Mouse (Mus musculus) CH12.LX (cell line): ENCODE data around the gene Fam129c. TPM values are rescaled to one million over a fixed set of nuclear protein-coding genes. Genes with fewer than 3 reads are reported as not detected.

Source experiments
- DNase-seq: peaks from one replicate; pipeline ENCODE4 v3.0.0-alpha.2; 2013; ENCODE audit errors: extremely low read depth
- H3K27ac ChIP-seq: 2 replicates; pipeline ENCODE4 v1.5.1; 2012; ENCODE audit warnings: low read depth, mild to moderate bottlenecking, control low read depth, moderate library complexity; ENCODE audit not compliant: insufficient read depth
- H3K27me3 ChIP-seq: replicated peaks from 2 replicates; pipeline ENCODE3; 2012; ENCODE audit warnings: inconsistent platforms
- H3K36me3 ChIP-seq, 2 experiments: replicated peaks in 1 of 2; 2 replicates each; pipeline versions ENCODE3 to v1.6.1; 2012; ENCODE audit warnings: inconsistent platforms in 1 of 2, low read length in 1 of 2, mild to moderate bottlenecking in 1 of 2, mixed read lengths in 1 of 2, moderate library complexity in 1 of 2; ENCODE audit not compliant: control insufficient read depth in 1 of 2, insufficient read depth in 1 of 2
- H3K4me1 ChIP-seq, 2 experiments: 2 replicates each; pipeline ENCODE4 v1.6.1; 2012; ENCODE audit warnings: inconsistent platforms in 1 of 2, moderate library complexity in 1 of 2; ENCODE audit not compliant: insufficient read depth in 2 of 2, control insufficient read depth in 1 of 2
- H3K4me2 ChIP-seq: 2 replicates; pipeline ENCODE4 v1.6.1; 2012; ENCODE audit warnings: low read depth, mild to moderate bottlenecking, control low read depth; ENCODE audit not compliant: poor library complexity, insufficient read depth, severe bottlenecking
- H3K4me3 ChIP-seq, 3 experiments: fragments of 150-350 bp in 1 of 3; sonication (generic) in 1 of 3; replicated peaks in 1 of 3; 2 replicates each; pipeline versions ENCODE3 to v1.5.1; 2011 to 2012; ENCODE audit warnings: low read depth in 2 of 3, low read length in 2 of 3, mild to moderate bottlenecking in 2 of 3, moderate library complexity in 2 of 3, control low read depth in 1 of 3, improper control_type of control experiment in 1 of 3, inconsistent platforms in 1 of 3, mixed read lengths in 1 of 3; ENCODE audit not compliant: poor library complexity in 1 of 3
- H3K79me2 ChIP-seq: replicated peaks from 2 replicates; pipeline ENCODE4 v1.6.1; 2012; ENCODE audit warnings: mild to moderate bottlenecking, moderate library complexity; ENCODE audit not compliant: control insufficient read depth, poor library complexity, insufficient read depth, severe bottlenecking; ENCODE audit errors: extremely low read depth
- H3K9ac ChIP-seq: 2 replicates; pipeline ENCODE4 v1.6.1; 2012; ENCODE audit warnings: low read depth, mild to moderate bottlenecking, control low read depth, moderate library complexity; ENCODE audit not compliant: insufficient read depth
- H3K9me3 ChIP-seq: replicated peaks from 2 replicates; pipeline ENCODE3; 2012; ENCODE audit warnings: low read length, inconsistent platforms, mixed read lengths
- CHD1 ChIP-seq: IDR thresholded peaks from 2 replicates; pipeline ENCODE4 v1.6.1; 2012; ENCODE audit warnings: low read depth, low read length, improper control_type of control experiment, inconsistent platforms
- CHD2 ChIP-seq: IDR thresholded peaks from 2 replicates; pipeline ENCODE4 v1.6.1; 2011; ENCODE audit warnings: low read length, improper control_type of control experiment
- E2F4 ChIP-seq: IDR thresholded peaks from 2 replicates; pipeline ENCODE4 v1.6.1; 2011; ENCODE audit warnings: low read depth, low read length, improper control_type of control experiment; ENCODE audit not compliant: insufficient replicate concordance
- EP300 ChIP-seq: IDR thresholded peaks from 2 replicates; pipeline ENCODE4 v1.6.1; 2011; ENCODE audit warnings: low read length, improper control_type of control experiment
- ETS1 ChIP-seq: conservative IDR thresholded peaks from 2 replicates; pipeline ENCODE4 v1.6.1; 2012; ENCODE audit warnings: low read depth, mild to moderate bottlenecking, inconsistent platforms, low read length, improper control_type of control experiment, moderate library complexity
- GABPA ChIP-seq: IDR thresholded peaks from 2 replicates; pipeline ENCODE4 v1.6.1; 2012; ENCODE audit warnings: low read depth, low read length, improper control_type of control experiment, inconsistent platforms; ENCODE audit not compliant: insufficient replicate concordance
- HCFC1 ChIP-seq: IDR thresholded peaks from 2 replicates; pipeline ENCODE4 v1.6.1; 2012; ENCODE audit warnings: low read depth, mild to moderate bottlenecking, inconsistent platforms, low read length, improper control_type of control experiment
- IRF4 ChIP-seq: IDR thresholded peaks from 2 replicates; pipeline ENCODE4 v1.6.1; 2014; ENCODE audit warnings: low read depth, mild to moderate bottlenecking, inconsistent platforms, low read length, improper control_type of control experiment
- KAT2A ChIP-seq: IDR thresholded peaks from 2 replicates; pipeline ENCODE4 v1.6.1; 2012; ENCODE audit warnings: low read length, improper control_type of control experiment, inconsistent platforms; ENCODE audit not compliant: insufficient replicate concordance
- MAFK ChIP-seq: IDR thresholded peaks from 2 replicates; pipeline ENCODE4 v1.6.1; 2011; ENCODE audit warnings: low read length, improper control_type of control experiment; ENCODE audit not compliant: insufficient replicate concordance
- MAX ChIP-seq: IDR thresholded peaks from 2 replicates; pipeline ENCODE4 v1.6.1; 2011; ENCODE audit warnings: low read length, improper control_type of control experiment
- MAZ ChIP-seq: IDR thresholded peaks from 2 replicates; pipeline ENCODE4 v1.6.1; 2012; ENCODE audit warnings: low read depth, mild to moderate bottlenecking, inconsistent platforms, low read length, improper control_type of control experiment, moderate library complexity
- MEF2A ChIP-seq: IDR thresholded peaks from 2 replicates; pipeline ENCODE4 v1.6.1; 2014; ENCODE audit warnings: low read depth, mild to moderate bottlenecking, inconsistent platforms, low read length, improper control_type of control experiment, borderline replicate concordance
- MYC ChIP-seq: IDR thresholded peaks from 2 replicates; pipeline ENCODE4 v1.6.1; 2011; ENCODE audit warnings: low read depth, mild to moderate bottlenecking, improper control_type of control experiment, low read length
- NELFE ChIP-seq: IDR thresholded peaks from 2 replicates; pipeline ENCODE4 v1.6.1; 2011; ENCODE audit warnings: low read depth, low read length, improper control_type of control experiment
- NRF1 ChIP-seq: IDR thresholded peaks from 2 replicates; pipeline ENCODE4 v1.6.1; 2014; ENCODE audit warnings: low read depth, mild to moderate bottlenecking, inconsistent platforms, low read length, improper control_type of control experiment, moderate library complexity
- PAX5 ChIP-seq: IDR thresholded peaks from 2 replicates; pipeline ENCODE4 v1.6.1; 2012; ENCODE audit warnings: low read length, inconsistent platforms, mixed read lengths
- POLR2A ChIP-seq: IDR thresholded peaks from 2 replicates; pipeline ENCODE4 v1.6.1; 2011; ENCODE audit warnings: low read depth, mild to moderate bottlenecking, improper control_type of control experiment, low read length
- RAD21 ChIP-seq: IDR thresholded peaks from 2 replicates; pipeline ENCODE4 v1.6.1; 2011; ENCODE audit warnings: low read depth, mild to moderate bottlenecking, low read length, improper control_type of control experiment, moderate library complexity
- SIN3A ChIP-seq: IDR thresholded peaks from 2 replicates; pipeline ENCODE4 v1.6.1; 2012; ENCODE audit warnings: low read length, improper control_type of control experiment, inconsistent platforms
- SMC3 ChIP-seq: IDR thresholded peaks from 2 replicates; pipeline ENCODE4 v1.6.1; 2011; ENCODE audit warnings: low read depth, low read length, improper control_type of control experiment
- TBP ChIP-seq: conservative IDR thresholded peaks from 2 replicates; pipeline ENCODE4 v1.6.1; 2011; ENCODE audit warnings: low read depth, low read length, improper control_type of control experiment
- TCF12 ChIP-seq: IDR thresholded peaks from 2 replicates; pipeline ENCODE4 v1.6.1; 2014; ENCODE audit warnings: low read depth, mild to moderate bottlenecking, inconsistent platforms, low read length, improper control_type of control experiment
- UBTF ChIP-seq: IDR thresholded peaks from 2 replicates; pipeline ENCODE4 v1.6.1; 2012; ENCODE audit warnings: low read depth, mild to moderate bottlenecking, inconsistent platforms, low read length, improper control_type of control experiment, moderate library complexity
- ZC3H11A ChIP-seq: IDR thresholded peaks from 2 replicates; pipeline ENCODE4 v1.6.1; 2012; ENCODE audit warnings: low read depth, mild to moderate bottlenecking, inconsistent platforms, low read length, improper control_type of control experiment
- ZNF384 ChIP-seq: IDR thresholded peaks from 2 replicates; pipeline ENCODE4 v1.6.1; 2012; ENCODE audit warnings: low read depth, low read length, improper control_type of control experiment, inconsistent platforms
- dilution Hi-C: fragments of 300-500 bp; cut with MboI; formaldehyde crosslinking; loops from 2 replicates; pipeline ENCODE4 v1.14.3; 2020; ENCODE audit warnings: low sequenced_read_pairs; ENCODE audit not compliant: extremely low pct_unique_long_range_greater_than_20kb, extremely low pct_ligation_motif_present
- in situ Hi-C: fragments of 300-500 bp; cut with MboI; formaldehyde crosslinking; loops from 3 replicates; pipeline ENCODE4 v1.14.3; 2019; ENCODE audit warnings: low sequenced_read_pairs, low pct_ligation_motif_present, low pct_unique_long_range_greater_than_20kb, mixed read lengths
- polyA plus RNA-seq: library from polyadenylated mRNA; unstranded; fragments of >175 nt; gene quantifications from 2 replicates; pipeline ENCODE4 v1.2.1, GENCODE M21; 2012; ENCODE audit warnings: low read depth; ENCODE audit not compliant: insufficient read length
- total RNA-seq, 2 experiments: library from RNA; depleted of rRNA; stranded (reverse); fragments of 300-350 nt in 1 of 2; fragments of >200 nt in 1 of 2; gene quantifications; 2 replicates each; pipeline ENCODE4 v1.2.3; 2012 to 2014

Gene Fam129c
- total and polyA plus RNA-seq, 3 experiments = 89.2 to 98.6 (median 95.2) TPM

- Histone ChIP-seq H3K4me2 (no peak overlapping the region), H3K27ac (no peak overlapping the region), H3K27me3 (no peaks in the 10 kb centered on the region), H3K4me3 (no peak overlapping the region), H3K79me2 (no peaks in the 10 kb centered on the region), H3K4me1 (peaks cover 5 to 13% of the 10 kb centered on the region in 2 experiments), H3K9ac (no peak overlapping the region), H3K36me3 (peaks cover 0 to 9% of the 10 kb centered on the region in 2 experiments), H3K9me3 (no peaks in the 10 kb centered on the region)
- dilution Hi-C loops (no loop called here), in situ Hi-C loops (no loop called here)
- DNase-seq = no peak
- TF ChIP-seq TCF12 (no peak), TBP (no peak), EP300 (no peak), MAZ (no peak), RAD21 (no peak), CHD2 (no peak), GABPA (no peak), ZC3H11A (no peak), IRF4 (no peak), PAX5 (no peak), CHD1 (no peak), MAFK (no peak), HCFC1 (no peak), SMC3 (no peak), ZNF384 (no peak), UBTF (no peak)
Observed at GRCm38 (mm10) chr8:71554001-71554400, 43.4 kb upstream of the Fam129c start.

DNA sequence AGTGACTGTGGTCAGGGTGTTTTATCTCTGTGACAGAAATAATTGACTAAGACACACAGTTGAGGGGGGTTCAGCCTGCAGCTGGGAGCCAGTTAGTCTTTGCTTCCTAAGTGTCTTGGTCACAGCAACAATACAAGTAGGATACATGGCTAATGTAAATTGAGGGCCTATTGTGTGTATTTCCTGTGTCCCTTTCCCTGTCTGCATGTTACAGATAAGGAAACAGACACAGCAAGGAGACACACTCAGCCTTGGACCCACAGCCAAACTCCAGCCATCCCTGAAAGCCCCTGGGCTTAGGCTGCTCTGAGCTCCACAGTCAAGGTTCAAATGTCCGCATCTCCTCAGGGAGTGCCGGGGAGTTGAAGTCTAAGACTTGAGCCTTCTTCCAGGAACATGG, 42.8 kb upstream of the Fam129c start:
- no peak for DNase-seq
- no peak for TF ChIP-seq KAT2A
- TF ChIP-seq EP300 = no peak
- TF ChIP-seq MYC = no peak
- no peak for TF ChIP-seq ETS1
- no peak for TF ChIP-seq E2F4
- TF ChIP-seq MAX = no peak
- TF ChIP-seq MEF2A = no peak
- TF ChIP-seq CHD2 = no peak
- TF ChIP-seq TCF12 = no peak
- no peak for TF ChIP-seq POLR2A
- no peak for TF ChIP-seq GABPA
- TF ChIP-seq NELFE = no peak
- no peak for TF ChIP-seq MAFK
- no peak for TF ChIP-seq SIN3A
- no peak for TF ChIP-seq SMC3
- TF ChIP-seq NRF1 = no peak
- no peak for TF ChIP-seq ZNF384
- no peak for TF ChIP-seq TBP
- no peak for TF ChIP-seq UBTF

More for the DNA sequence above, 42.8 kb upstream of the Fam129c start:
- Histone ChIP-seq H3K4me2 (no peak overlapping the region), H3K4me3 (no peak overlapping the region), H3K36me3 (peaks cover 0 to 4% of the 10 kb centered on the region in 2 experiments), H3K9me3 (no peaks in the 10 kb centered on the region), H3K27me3 (peaks cover 2% of the 10 kb centered on the region), H3K4me1 (peaks cover 10 to 13% of the 10 kb centered on the region in 2 experiments), H3K9ac (no peak overlapping the region), H3K79me2 (no peaks in the 10 kb centered on the region), H3K27ac (no peak overlapping the region)
- in situ Hi-C loops = no loop called here
- dilution Hi-C loops = no loop called here
